Mouse (Mus musculus): Measurements from ENCODE around the gene Ppfibp1. TPM values are rescaled to one million over a fixed set of nuclear protein-coding genes. Genes with fewer than 3 reads are reported as not detected.

The Ppfibp1 gene
- polyA plus RNA-seq, 1 experiment = 5.0 TPM

DNA sequence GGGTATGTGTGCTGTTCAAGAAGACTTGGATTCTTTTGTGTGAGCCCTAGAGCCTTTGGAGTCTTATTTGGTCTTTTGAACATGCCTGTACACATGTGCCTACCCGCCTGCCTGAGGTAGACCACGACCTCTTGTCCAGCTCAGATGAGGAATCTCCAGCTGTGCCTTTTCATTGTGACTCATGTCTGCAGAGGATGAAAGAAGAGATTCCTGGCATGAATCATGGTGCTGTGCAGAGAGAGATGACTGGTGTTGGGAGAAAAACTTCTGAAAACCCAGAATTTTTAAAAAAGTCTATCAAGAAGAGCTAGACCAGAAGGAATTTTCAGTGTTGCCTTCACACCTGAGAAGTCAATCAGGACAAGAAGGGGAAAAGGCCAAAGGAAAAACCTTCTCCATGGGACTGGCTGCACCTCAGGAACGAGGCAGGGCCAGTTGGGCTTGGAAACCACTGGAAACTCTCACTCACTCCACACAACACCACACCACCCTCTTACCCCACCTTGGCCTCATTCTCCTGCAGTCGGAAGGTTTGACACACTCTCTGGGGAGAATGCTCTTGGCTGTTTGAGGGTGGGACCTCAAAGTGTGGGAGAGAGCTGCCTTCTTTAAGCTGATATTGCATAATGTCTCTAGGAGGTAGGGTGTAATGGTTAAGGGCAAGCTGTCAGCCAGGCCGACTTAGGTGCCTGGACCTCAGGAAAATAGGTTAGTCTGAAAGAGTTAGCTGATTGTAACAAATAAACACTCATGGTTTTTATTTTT lies 21.6 kb downstream of the Ppfibp1 start:
- 79% methylated on average over 5 of the region's 5 CpGs for WGBS

GRCm38 (mm10) chr6:146910801-146911200 lies 22.5 kb downstream of the Ppfibp1 start:
- 80% methylated on average over 2 of the region's 2 CpGs for WGBS

More for the DNA sequence above, 21.6 kb downstream of the Ppfibp1 start:
- DNase-seq (ENCODE audit: low read depth, low spot score) = no peak

GRCm38 (mm10) chr6:146912835-146913488 lies 24.7 kb downstream of the Ppfibp1 start:
- WGBS = 34% methylated on average over 3 of the region's 3 CpGs
- DNase-seq (ENCODE audit: low read depth, low spot score) = no peak

More at GRCm38 (mm10) chr6:146910801-146911200, 22.5 kb downstream of the Ppfibp1 start:
- DNase-seq (ENCODE audit: low read depth, low spot score) = no peak

DNA sequence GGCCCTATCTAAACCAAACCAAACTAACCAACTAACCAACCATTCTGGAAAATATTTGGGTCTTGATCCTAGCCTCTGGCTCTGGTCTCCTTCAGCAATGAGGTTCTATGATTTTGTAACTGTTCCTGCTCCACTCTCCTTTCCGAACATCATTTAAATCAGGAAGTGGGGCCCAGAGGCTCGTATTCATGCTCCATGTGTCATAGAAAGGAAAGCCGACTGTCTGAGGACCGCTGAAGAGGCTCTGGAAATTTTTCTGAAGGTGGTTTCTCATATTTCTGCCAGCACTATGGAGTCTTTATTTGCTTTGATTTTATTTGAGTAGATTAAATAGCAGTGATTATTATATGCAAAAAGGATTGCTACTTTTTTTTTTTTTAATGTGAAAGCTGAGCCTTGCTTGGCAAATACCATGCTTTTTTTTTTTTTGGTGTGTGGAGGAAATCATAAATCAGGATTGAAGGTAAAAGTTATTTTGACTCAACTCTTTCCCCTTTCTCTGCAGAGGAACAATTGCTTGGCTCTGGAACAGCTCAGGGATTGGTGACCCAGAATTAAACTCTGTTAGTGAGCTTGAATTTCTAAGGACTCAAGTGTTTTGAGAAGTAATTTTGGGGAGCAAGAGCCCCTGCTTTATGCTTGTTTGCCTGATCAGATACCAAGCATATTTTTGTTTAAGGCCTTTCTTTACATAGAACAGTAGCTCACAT lies 25.4 kb downstream of the Ppfibp1 start:
- DNase-seq (ENCODE audit: low read depth, low spot score) = no peak
- 45% methylated on average over 4 of the region's 4 CpGs for WGBS

DNA sequence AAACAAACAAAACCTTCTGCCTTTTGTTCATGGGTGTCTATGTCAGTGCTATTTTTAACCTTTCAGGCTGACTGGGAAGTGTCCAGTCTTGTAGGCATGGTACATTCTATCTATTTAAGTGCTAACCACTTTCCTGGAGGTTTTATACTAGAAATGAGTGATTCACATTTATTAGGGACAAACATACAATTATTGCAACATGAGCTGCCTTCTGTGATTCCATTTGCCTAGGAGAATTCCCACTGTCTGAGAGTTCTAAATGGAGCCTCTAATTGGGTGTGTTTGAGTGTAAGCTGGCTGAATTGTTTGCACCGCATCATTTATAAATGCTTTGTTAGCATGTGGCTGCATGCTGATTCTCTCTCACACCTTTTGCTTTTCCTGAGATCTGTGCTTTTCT lies 27.5 kb downstream of the Ppfibp1 start:
- WGBS = 94% methylated on average over 1 of the region's 1 CpGs
- no peak for DNase-seq (ENCODE audit: low read depth, low spot score)

DNA sequence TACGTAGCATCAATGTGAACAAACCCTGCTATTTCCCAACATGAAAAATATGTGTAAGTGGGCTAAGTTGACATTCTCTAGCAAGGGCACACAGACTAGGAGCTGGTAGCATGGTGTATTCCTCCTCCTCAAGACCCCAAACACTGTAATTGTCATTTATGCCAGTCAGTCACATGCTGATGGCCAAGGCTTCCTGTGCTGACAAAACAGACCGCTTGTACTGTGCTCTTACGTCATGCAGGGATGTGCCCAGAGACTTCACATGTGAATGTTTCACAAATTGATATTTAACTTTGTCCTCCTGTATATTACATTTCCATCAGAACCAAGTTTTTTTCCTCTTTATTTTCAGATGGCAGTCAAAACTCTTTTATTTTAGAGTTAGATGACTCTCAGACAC lies 29.1 kb downstream of the Ppfibp1 start:
- no peak for DNase-seq (ENCODE audit: low read depth, low spot score)
- WGBS = 95% methylated on average over 3 of the region's 3 CpGs

DNA sequence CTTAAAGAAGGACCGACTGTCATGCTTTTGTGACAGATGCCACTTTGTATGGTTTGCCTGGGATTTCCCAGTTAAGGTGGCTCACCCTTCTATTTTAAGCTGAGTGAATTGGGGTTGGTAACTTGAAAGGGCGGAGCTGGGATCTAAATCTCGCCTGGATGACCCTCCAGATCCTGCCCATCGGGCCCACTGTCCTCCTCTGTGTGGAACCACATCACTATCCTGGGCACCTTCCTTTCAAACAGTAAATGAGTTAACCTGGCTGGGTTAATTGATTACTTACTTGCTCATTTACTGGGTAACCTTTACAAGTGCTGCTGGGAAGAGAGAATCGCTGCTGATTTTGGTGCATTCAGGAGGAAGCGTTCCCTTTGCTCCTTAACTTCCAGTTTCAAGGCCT lies 30.1 kb downstream of the Ppfibp1 start:
- WGBS = 91% methylated on average over 6 of the region's 6 CpGs
- DNase-seq (ENCODE audit: low read depth, low spot score) = no peak

GRCm38 (mm10) chr6:146926415-146926980 lies 38.2 kb downstream of the Ppfibp1 start:
- 77% methylated on average over 5 of the region's 5 CpGs for WGBS
- no peak for DNase-seq (ENCODE audit: low read depth, low spot score)

- DNase-seq (ENCODE audit: low read depth, low spot score) = no peak
- 37% methylated on average over 3 of the region's 3 CpGs for WGBS
Observed at GRCm38 (mm10) chr6:146928108-146928507, 39.8 kb downstream of the Ppfibp1 start.

GRCm38 (mm10) chr6:146929031-146929430 lies 40.7 kb downstream of the Ppfibp1 start:
- DNase-seq (ENCODE audit: low read depth, low spot score) = no peak
- WGBS = 98% methylated on average over 2 of the region's 2 CpGs

GRCm38 (mm10) chr6:146933123-146933522 lies 44.8 kb downstream of the Ppfibp1 start:
- no peak for DNase-seq (ENCODE audit: low read depth, low spot score)
- WGBS = 49% methylated on average over 6 of the region's 6 CpGs

- DNase-seq (ENCODE audit: low read depth, low spot score) = no peak
- WGBS = 69% methylated on average over 6 of the region's 6 CpGs
Observed at GRCm38 (mm10) chr6:146935957-146936356, 47.7 kb downstream of the Ppfibp1 start.

- WGBS = 81% methylated on average over 8 of the region's 8 CpGs
- DNase-seq (ENCODE audit: low read depth, low spot score) = no peak
Observed at GRCm38 (mm10) chr6:146939026-146939425, 50.7 kb downstream of the Ppfibp1 start.

- no peak for DNase-seq (ENCODE audit: low read depth, low spot score)
- WGBS = 39% methylated on average over 7 of the region's 7 CpGs
Observed at GRCm38 (mm10) chr6:146941505-146942275, 53.4 kb downstream of the Ppfibp1 start.

- no peak for DNase-seq (ENCODE audit: low read depth, low spot score)
Observed at GRCm38 (mm10) chr6:146944009-146944408, 55.7 kb downstream of the Ppfibp1 start.

- no peak for DNase-seq (ENCODE audit: low read depth, low spot score)
Observed at GRCm38 (mm10) chr6:146944830-146945229, 56.5 kb downstream of the Ppfibp1 start.

DNA sequence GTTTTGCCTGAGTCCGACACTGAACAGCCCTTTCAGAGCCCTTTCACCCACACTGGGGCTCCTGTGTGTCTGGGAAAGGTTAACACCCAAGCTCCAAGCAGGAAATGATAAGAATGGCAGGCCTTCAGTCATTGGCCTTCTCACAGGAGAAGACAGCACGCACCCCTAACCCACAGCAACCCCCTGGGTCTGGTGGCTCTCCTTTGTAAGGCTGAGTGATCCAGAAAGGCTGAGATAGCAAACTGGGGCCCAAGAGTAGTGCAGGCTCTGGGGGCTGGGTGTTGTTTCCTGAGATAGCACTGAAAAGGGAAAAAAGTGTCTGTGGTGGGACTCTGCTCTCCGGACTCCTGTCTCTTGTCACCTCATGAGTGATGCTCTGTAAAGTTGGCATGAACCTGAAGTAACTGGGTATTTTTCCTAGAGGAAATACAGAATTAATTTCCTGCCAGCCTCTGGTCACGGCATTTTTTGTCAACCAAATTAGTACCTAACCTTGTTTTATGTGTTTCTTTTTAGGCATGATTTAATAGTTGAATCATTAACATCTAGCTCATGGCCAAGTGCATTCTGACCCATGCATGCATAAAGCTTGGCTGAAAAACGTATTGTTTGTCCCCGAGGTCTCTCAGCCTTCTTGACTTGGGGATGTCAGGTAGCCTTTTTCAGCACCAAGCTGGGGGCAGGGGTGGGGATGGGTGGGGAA lies 58.2 kb downstream of the Ppfibp1 start:
- no peak for DNase-seq (ENCODE audit: low read depth, low spot score)
- WGBS = 76% methylated on average over 6 of the region's 6 CpGs

More at GRCm38 (mm10) chr6:146944830-146945229, 56.5 kb downstream of the Ppfibp1 start:
- WGBS = 65% methylated on average over 4 of the region's 4 CpGs

DNA sequence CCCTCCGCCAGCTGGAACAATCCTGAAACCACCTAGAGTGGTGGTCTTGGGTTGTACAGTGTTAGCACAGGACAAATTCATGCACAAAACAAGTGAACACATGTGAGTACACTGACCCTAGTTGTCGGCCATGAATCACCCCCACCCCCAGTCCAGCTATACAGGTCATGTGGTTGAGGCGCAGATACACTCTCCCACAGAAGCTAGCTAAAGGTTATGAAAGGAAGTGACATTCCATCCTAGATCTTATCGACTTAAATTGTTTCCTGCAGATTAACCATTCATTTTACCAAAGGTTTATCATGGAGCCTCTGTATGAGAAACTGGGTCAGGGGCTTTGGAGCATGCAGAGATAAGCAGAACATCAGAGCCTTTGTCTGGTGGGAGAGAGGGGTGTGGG lies 58.9 kb downstream of the Ppfibp1 start:
- WGBS = 70% methylated on average over 4 of the region's 4 CpGs
- no peak for DNase-seq (ENCODE audit: low read depth, low spot score)

Measured in large intestine, adult 2 months (tissue).